Mouse (Mus musculus) cerebellum, adult 2 months (tissue): ENCODE measurements around the gene Eno2.

Source experiments
- CTCF ChIP-seq: fragments of 200-500 bp; IDR thresholded peaks from 2 replicates; pipeline ENCODE4 v1.5.1; 2011; ENCODE audit warnings: low read depth, mild to moderate bottlenecking, control low read depth, low read length, moderate library complexity, borderline replicate concordance; ENCODE audit not compliant: insufficient read depth
- POLR2A ChIP-seq: fragments of 200-500 bp; IDR thresholded peaks from 2 replicates; pipeline ENCODE4 v1.6.1; 2011; ENCODE audit warnings: low read length, control low read depth, borderline replicate concordance; ENCODE audit not compliant: insufficient read depth

DNA sequence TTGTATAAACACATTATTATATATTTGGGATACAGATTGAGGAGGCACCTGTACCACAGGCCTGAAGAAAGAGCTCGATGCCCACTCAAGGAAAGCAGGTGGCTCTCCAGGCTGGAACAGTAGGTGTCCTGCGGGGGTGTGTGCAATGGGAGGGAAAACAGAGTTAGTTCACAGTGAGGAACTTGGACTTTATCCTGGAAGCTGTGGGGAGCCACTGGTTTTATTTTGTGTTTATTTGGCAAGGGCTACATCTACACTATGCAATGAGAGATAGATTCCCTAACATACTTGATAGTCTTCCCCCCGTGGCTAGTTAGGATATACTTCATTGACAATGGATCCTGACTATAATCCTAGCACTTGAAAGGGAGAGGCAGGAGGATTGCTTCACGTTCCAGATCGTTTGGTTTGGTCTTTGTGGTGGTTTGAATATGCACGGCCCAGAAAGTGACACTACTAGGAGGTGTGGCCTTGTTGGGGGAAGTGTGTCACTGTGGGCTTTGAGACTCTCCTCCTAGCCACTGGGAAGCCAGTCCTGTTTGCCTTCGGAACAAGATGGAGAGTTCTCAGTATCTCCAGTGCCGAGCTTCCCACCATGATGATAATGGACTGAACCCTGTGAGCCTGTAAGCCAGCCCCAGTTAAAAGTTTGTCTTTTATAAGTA is 17.4 kb upstream of the Eno2 start:
- TF ChIP-seq POLR2A = no peak
- TF ChIP-seq CTCF = no peak; the same call in 1 of the 2 replicates
